Mouse (Mus musculus): ENCODE measurements around the gene Stk4.

Gene Stk4

DNA sequence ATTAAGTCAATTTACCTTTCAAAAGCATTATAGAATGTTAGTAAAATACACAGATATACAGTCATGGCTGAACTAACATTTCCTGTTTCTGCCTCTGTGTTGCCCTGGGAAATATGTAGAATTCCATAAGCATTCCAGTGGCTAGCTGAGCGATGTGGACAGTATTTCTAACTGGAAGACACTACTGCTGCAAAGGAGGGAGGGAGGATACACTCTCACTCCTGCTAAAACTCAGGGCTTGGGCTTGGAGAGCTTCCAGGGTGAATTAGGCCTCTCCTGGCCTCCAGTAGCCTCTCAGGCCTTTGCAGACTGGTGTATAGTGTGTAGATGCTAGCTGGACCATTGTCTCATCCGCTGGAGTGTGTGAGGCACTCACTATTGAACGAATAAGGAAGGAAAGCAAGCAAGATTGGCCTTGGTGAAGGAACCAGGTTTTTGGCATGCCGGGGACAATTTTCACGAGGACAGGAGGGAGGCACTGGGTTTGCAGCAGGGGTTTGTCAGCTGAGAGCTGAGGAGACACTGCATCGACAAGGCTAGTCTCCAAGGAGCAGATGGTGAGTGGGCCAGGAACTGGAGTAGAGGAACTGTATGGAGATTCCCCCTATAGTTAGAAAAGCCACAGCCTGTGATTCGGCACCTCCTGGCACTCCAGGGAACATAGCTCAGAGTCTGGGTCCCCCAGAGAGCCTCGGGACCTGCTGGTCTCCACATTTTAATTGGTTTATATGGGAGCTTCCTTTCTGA lies 104.7 kb downstream of the Stk4 start:
- DNase-seq, result peak; percentile 82

DNA sequence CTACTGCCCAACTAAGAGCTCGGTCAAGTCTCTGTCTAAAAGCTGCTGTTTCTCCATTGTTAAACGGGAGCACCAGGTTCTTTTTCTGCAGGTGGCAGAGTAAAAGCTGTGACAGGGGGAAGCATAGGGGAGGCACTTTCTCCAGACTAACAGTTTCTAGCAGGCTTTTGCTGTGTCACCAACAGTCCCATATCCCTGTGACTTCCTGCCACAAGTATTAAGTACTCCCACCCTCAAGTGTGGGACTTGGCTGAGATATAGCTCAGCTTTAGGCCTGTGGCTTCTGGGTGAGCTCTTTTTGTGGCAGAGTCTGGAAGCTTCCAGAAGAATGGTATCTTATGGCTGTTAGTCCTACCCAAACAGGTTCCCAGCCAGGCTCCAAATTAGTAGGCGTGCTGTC lies 105.7 kb downstream of the Stk4 start:
- no peak for DNase-seq

DNA sequence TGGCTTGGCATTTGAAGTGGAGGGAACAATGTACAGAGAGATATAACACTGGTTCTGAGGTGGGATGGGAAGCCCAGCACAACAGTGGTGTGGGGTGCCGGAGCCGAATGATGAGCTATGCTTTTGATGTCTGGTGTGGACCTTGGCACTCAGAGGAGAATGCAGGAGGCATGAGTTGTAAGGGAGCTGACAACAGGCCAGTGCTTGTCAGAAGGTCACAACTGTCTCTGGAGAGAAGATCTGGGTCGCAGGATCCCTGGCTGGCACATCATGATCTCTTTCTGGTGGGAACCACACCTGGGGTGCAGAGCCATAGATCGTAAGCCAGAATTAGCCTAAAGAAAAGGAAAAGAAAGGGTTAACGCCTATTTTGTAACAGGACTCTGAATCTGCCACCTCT lies 107.7 kb downstream of the Stk4 start:
- DNase-seq, result no peak

DNA sequence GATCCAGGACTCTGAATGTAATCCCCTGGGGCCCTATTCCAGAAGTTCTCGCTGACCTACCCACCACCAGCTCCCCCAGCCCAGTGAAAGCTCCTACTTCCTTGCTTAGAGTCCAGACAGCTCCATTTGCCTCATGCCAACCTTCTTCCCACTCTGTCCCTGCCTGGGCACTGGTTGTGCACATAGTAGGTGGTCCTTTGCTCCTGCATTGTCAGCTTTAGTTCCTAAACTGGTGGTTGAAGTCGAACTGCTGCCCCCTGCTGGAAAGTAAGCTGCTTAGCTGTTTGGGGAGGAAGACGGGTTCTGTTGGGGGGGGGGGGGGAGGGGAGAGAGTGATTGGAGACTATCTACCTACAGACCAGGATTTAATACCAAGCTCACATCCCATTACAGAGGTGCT lies 110.0 kb downstream of the Stk4 start:
- no peak for DNase-seq

DNA sequence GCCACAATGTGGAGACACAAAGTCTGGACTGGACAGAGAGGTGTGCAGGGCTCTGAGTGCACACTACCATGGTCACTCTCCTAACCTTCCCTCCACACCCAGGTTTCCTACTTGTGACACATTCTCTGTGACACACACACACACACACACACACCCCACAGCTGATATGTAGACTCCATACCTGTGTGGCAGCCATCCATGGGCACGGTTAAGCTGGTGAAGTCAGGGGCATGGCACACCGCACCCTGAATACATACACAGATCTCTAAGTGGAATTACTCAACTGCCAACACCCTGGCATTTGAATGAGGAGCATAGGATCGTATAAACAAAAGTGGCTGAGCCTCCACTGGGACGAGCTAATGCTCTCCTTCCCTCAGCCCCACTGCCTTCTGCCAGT lies 110.6 kb downstream of the Stk4 start:
- no peak for DNase-seq

DNA sequence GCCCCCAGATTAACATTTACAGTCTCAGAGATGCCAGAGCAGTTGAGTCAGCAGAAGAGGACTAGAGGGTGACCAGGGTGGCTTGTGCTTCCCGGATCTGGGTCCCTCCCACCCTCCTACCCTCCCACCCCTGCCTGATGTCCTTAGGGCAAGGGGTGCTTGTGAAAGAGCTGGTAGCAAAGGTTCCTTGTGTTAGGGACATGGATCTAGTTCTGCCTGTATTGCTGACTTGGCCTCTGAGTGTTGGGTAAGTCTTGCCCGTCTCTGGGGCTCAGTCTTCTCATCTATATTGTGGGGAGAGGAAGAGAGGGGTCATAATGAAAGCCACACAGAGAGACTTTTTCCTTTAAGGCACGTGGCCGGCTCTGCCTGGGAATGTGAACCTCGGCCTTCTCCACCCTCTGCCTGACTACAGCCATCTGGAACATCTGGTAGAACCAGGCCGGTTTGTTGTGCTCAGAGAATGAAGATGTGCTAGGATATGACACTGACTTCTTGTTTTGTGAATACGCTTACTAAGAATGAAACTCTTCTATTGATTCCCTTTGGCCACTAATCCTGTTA lies 112.7 kb downstream of the Stk4 start, which contains the start of gene Wfdc5:
Gene Wfdc5 (minus strand): TSS at position 51 of the 564 bp plus-strand sequence.
- no peak for DNase-seq

DNA sequence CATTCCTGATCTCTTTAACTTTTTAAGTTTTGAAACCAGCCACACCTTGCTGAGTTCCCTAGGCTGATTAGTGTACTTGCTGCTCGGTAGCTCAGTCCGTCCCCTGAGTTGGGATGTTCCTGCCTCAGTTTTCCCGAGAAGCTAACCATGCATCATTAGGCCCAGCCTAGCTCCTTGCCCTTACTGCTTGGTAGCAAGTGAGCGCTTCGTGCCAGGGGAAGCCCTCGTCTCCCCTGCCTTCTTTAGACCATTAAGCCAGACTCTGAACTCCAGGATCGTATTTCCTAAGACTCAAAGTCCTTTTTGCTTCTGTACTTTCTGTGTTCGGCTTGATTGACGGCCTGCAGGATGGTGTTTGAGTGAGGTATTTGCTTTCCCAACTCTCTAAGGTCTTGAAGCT lies 113.2 kb downstream of the Stk4 start:
- no peak for DNase-seq

DNA sequence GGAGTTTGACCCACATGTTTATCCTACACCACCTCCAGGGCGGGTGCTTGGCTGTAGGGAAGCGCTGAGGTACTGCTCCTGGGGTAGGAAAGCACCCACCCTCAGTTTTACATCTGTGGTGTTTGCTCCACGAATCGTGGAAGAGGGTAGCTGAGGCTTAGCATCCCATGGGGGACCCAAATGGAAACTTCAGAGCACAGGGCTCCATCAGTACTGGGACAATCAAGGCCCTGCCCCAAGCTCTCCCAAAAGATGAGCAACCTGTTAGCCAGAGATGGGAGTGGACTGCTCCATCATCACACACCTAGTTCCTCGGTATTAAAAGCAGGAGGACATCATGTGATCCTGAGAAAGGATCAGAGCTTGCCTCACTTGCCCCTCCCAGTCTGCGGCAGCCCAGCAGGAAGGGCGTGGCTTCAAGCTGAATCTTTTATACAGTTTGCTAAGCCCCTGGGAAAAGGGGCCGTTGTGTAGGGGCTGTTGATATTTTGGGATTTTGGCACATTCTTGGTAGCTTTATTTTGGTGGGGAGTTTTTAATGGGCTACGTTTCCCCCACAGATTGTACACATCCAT lies 114.1 kb downstream of the Stk4 start:
- no peak for DNase-seq

DNA sequence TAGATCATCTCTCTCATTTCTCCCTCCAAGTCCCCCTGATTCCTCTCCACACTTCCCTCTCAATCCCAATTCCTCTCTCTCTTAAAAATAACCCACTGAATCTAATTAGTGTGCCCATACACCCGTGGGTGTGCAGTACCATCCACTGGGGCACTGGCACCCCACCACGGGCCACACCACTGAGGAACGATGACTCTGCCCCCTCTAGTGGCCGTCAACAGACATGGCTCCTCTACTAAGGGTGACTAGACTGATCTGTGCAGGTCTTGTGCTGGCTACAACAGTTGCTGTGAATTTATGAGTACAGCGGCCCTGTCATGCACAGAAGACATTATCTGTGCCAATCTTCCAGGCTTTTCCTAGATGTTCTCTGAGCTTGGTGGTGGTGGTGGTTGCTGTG lies 118.6 kb downstream of the Stk4 start:
- DNase-seq, result no peak

DNA sequence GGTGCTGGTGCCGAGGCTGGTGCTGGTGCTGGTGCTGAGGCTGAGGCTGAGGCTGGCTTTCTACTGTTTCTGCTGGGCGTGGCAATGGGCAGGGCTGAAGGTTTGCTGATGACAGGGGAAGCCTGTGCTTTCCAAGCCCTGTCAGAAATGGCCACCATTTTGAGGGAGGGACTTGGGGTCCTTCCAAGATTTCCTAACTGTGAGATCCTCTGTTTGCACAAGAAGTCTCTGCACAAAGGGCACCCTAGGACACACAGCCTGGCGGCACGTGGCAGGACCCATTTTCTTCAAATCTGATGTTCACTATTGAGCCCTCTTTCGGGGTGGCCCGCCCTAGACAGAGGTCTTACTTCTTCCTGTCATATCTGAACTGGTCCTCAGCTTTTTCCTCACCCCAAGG lies 120.5 kb downstream of the Stk4 start, which contains the start of gene Wfdc12:
Gene Wfdc12 (minus strand): TSS at position 33 of the 400 bp plus-strand sequence.
- DNase-seq, result no peak

DNA sequence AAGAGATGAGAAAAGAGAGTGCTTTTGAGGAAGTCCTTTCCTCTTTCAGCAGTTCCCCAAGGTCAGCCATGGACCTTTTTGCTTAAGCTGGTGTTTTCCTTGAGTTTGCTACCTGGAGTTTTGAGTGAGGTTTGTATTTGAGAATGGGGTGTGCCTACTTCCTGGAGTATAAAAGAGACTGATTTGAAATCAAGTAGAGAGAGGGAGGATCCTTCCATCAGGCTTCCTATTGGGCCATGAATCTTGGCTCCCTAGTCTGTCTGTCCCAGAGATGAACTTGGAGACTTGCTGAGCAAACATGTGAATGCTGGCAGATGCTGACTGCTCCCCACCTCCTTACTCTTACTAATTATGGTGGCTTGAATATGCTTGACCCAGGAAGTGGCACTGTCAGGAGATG lies 122.2 kb downstream of the Stk4 start:
- no peak for DNase-seq

DNA sequence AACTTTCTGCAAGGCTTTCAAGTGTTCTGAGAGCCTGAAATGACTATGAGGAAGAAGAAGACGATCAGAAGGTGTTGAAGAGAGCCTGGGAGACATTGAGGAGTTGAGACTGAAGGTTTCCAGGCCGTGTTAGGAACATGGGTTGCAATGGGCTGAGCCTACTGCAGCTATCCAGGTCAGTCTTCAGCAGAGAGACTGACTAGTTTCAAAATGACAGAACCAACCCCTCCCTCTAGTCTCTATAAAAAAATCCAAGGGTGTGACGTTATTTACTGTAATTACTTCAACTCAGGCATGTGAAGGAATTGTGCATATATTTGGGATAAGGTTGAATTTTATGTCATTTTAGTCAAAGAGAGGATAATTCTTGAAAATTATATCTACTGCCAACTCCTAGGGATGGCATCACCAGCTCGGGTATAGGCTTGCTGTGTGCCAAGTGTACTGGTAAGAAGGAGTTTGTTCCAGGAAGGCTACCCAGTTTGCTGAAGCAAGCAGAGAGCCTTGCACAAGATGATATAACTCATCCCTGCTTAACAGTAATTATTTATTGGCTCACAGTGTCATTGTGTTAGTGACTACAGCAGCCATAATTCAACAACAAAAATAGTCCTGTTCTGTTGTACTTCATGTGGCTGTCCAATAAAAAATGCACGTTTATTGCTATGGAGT lies 125.0 kb downstream of the Stk4 start:
- DNase-seq, result no peak

DNA sequence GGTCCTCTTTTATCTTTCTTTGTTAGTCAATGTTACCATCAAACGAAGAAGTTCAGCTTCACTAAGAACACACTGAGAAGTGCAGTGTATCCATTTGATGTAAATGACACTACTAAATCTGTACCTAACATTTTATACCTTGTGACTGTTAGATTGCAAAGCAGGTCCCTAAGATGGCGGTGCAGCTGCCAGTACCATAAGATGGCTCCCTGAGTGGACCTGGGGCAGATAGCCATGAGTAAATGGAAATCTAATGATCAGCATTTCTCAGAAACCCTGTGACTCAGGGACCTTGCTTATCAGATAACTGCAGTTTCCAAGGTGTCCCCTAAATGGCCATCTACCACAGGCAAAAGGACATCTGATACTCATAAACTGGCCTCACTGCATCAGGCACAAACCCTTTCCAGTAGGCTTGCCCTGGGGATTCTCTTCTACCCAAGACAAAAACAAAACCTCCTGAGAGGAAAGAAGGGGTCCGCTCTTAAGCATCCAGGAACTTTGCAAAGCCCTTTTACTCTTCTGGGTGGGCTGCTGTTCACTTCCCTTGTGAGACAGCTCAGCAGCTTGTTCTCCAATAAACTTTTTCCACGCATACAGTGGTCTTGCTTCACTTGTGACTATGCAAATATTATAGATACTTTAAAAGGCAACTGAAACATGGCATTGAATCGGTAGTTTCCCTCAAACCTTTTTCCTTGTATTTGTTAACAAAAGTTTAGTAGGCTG lies 126.0 kb downstream of the Stk4 start:
- DNase-seq, result no peak

DNA sequence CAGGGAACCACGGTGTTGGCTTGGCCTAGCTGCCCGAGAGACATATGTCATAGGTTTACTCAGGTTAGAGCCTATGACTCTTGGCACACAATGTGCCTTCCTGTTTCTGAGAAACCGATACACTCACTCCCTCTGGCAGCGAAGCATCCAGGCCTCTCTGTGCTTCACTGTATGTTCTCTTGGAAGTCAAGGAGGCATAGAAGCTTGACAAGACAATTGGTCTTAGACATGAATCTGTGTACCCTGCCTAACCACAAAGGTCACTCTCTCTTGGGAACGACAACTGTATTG lies 126.5 kb downstream of the Stk4 start:
- no peak for DNase-seq

DNA sequence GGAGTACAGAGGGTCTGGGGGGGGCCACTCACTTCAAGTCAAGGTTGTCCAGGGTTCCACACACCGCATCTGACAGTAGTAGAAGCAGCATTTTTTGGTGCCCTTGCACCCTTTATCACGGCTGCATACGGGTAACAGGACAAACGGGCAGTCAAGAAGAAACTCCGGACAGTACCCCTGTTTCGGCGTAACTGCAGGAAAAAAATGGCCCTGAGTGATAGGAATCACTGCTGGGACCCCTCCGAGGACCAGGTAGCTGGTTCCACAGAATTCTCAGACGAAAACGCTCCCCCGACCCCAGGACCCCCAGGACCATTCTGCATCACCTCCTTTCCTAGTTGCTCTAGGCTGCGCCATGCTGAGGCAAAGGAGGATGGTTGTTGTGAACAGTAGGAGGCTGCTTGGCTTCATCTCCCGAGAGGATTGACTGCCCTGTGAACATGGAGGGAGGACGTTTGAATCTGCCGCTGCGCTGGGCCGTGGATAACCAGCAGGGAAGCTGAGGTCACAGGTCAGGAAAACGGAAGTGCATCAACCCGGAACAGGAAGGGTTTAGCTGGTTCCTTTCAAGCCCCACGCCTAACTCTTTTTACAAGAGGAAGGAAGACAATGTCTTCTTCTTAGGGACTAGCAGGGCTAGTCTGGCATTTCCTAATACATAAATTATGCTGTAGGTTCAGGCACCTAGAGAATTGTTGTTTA lies 129.7 kb downstream of the Stk4 start, which contains the start of gene Wfdc15a:
Gene Wfdc15a (minus strand): TSS at position 505 of the 702 bp plus-strand sequence.
- no peak for DNase-seq
